Mouse (Mus musculus) adrenal gland, adult (tissue): ENCODE results near the gene Defb3.
"Not testable (repeated sequence)": the region's sequence is repeated elsewhere in the genome, so short reads cannot be mapped to it uniquely, and the experiment has no call there.

Experiments
- DNase-seq, 2 experiments: peaks; one replicate each; pipeline ENCODE4 v3.0.0; 2022 to 2023; ENCODE audit warnings: low spot score in 1 of 2; ENCODE audit not compliant: inconsistent age in 2 of 2

Gene Defb3

GRCm38 (mm10) chr8:19293060-19293459 is at the start of gene Defb3:
TSS of gene Defb3 (plus strand) at chr8:19293360.
- DNase-seq, result not testable (repeated sequence)

GRCm38 (mm10) chr8:19247280-19247679 is 45.9 kb upstream of the Defb3 start, which contains the start of gene Defb5:
TSS of gene Defb5 (plus strand) at chr8:19247580.
- no peak for DNase-seq

- DNase-seq, result no peak
These were observed 35.0 kb upstream of the Defb3 start for GRCm38 (mm10) chr8:19258136-19258535.

- no peak for DNase-seq
These were observed 33.5 kb upstream of the Defb3 start for GRCm38 (mm10) chr8:19259667-19260066.

- not testable (repeated sequence) for DNase-seq
These were observed 5.2 kb downstream of the Defb3 start for GRCm38 (mm10) chr8:19298361-19298760.

GRCm38 (mm10) chr8:19331836-19332235 is 38.7 kb downstream of the Defb3 start:
- DNase-seq, result peak in 1 of 2 experiments; percentile 49
